Mouse (Mus musculus) urinary bladder, adult 2 months (tissue): ENCODE measurements around the gene Rnaseh2c. TPM values are rescaled to one million over a fixed set of nuclear protein-coding genes. Genes with fewer than 3 reads are reported as not detected.

ENCODE experiments used
- DNase-seq: peaks from one replicate; pipeline ENCODE4 v3.0.0; 2022; ENCODE audit warnings: low spot score
- polyA plus RNA-seq: library from polyadenylated mRNA; depleted of rRNA; stranded (reverse); fragments of >200 nt; gene quantifications from 2 replicates; pipeline ENCODE4 v1.2.3, GENCODE M21; 2012; rRNA removed

The Rnaseh2c gene
- polyA plus RNA-seq: 38.2 and 41.2 TPM in 2 replicates

DNA sequence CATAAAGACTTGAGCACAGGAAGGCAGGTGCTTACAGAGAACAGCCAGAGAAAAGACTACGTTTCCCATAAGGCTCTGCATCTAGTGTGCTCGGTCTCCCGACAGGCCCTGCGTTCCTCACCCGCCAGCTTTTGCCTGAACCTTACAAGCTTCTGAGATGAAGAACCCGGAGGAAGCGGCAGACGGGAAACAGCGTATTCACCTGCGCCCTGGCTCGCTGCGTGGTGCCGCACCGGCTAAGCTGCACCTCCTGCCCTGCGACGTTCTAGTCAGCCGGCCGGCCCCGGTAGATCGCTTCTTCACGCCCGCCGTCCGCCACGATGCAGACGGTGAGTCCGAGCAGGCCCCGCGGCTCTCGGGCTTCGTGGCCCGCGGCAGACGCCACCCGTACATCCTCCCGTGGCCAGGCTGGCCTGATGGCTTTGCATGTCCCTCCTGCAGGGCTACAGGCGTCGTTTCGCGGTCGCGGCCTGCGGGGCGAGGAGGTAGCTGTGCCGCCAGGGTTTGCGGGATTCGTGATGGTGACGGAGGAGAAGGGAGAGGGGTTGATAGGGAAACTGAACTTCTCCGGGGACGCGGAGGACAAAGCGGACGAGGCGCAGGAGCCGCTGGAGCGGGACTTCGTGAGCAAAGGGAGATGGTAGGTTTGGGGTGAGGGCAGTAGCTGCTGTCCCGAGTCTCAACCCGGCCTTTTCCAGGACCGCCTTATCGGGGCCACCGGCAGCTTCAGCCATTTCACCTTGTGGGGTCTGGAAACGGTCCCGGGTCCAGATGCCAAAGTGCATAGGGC lies at the start of gene Rnaseh2c:
Gene Rnaseh2c, plus strand, starts transcription at position 122 of the 790 bp plus-strand sequence.
- peak; percentile 58 for DNase-seq

DNA sequence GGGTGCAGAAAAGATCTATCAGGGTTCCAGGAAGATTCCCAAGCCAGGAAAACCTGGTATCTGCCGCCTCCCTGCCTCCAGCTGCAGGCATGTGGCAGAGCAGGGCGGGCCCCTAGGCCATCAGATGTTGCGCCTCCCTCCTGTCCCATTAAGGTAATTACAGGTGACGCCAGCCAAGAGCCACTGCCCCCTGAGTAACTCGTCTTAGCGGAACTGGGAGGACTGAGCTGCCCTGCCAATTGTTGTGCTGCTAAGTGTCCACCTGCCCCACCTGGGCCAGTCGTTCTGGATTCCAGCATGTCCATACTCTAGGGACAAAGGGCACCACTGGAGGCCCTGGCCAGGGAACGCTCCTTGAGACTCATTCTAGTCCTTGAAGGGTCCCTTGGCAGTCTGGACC lies 47.9 kb upstream of the Rnaseh2c start:
- DNase-seq: no peak

DNA sequence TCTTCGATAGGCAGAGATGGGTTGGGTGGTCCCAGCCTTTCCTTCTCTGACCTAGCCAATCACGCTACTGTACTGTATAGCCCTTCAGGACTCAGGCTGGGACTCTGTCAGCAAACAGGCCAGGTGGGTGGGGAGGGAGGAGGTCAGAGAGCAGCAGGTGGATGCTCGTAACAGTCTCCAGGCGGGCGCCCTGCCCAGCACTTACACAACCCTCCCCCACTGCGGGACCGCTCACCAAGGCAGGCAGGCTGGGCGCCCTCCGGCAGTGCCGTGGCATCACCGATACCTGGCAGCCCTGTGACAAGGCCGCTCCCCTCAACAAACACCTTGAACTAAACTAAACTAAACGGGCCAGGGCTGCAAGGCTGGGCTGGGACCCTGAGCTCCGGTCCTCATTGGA lies 47.5 kb upstream of the Rnaseh2c start:
- no peak for DNase-seq

DNA sequence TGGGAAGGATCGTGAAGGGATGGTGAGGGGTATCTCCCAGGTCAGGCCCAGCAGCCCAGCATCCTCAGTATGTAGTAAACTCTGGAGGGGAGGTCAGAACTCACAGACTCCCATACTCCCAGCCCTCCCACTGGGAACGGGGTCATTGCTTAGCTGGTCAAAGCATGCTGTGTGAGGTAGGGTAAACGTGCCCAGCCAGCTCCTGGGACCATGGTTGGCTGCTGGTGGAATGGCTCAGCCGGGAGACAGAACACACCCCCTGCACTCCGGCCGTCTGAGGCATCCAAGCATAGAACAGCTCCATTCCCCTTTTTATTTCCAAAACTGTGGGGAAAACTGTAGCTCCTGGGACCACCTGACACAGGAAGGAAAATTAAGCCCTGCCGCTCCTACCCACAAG lies 43.5 kb upstream of the Rnaseh2c start:
- DNase-seq: no peak

DNA sequence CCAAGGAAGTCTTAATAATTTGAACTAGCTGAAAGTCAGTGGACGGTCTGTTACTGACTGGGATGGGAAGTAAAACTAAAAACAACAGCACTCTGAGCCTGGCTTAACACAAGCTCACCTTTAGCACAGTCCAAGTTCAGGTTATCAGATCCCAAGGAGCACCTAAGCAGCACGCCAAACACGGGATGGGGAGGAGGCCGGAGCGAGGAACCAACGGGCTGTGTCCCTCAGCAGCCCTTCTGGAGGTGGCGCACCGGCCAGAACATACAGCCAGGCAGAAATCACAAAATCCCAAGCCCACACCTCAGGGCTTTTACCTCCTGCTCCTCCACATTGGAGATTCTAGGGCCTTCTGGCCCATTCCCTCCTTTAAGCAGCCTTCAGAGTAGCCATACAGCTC lies 42.9 kb upstream of the Rnaseh2c start:
- DNase-seq: no peak

DNA sequence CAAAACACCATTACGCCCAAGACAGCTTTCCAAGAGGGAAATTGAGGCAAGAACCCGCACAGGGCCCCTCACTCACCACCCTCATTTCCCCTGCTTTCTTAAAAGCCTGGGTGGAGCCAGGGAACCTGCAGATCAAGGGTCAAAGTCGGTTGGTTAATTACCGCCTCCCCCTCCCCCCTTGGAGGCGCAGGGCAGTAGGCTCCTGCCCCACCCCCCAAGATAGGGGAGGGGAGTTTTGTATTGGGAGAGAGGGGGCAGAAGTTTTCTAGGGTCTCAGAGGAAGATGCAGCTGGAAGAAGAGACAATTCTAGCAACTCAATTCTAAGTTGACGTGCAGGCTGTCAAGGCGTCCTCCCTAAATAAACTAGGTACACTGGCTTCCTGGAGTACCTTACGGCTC lies 42.4 kb upstream of the Rnaseh2c start:
- no peak for DNase-seq

DNA sequence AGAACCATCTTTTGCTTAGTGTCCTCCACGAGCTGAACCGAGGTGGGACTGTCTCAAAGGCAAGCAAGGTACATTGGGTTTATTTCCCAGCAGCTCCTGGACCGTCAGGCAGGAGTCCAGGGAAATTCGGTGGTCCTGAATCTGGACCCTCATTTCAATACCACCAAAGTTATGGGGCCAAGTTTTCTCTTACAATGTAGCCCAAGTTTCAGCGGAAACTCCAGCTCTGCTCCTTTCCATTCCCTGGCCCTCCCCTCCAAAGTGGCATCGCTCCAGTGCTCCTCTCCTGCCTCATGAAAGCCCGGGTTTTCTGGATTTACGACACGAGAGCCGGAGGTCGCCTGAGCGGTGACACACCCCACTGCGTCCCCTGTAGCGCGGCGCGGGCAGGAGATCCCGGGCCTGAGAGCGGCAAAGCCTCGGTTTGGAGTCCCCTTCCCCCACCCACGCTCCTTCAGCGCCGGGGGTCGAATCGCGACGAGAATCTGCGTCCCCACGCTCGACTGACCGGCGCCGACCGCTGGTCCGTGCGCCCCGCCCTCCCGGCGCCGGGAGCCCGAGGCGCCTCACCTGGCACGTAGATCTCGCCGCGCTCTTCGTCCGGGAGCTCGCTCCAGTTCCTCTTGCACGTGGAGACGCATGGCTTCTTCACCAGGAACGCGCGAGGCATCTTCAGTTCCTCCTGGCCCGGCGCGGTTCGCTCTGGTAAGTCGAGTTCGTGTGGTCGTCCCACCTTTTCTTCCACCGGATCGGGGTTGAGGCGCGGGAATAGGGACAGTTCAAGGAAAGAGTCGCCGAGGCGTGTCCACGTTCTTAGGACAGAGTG lies 41.8 kb upstream of the Rnaseh2c start:
- DNase-seq: no peak

DNA sequence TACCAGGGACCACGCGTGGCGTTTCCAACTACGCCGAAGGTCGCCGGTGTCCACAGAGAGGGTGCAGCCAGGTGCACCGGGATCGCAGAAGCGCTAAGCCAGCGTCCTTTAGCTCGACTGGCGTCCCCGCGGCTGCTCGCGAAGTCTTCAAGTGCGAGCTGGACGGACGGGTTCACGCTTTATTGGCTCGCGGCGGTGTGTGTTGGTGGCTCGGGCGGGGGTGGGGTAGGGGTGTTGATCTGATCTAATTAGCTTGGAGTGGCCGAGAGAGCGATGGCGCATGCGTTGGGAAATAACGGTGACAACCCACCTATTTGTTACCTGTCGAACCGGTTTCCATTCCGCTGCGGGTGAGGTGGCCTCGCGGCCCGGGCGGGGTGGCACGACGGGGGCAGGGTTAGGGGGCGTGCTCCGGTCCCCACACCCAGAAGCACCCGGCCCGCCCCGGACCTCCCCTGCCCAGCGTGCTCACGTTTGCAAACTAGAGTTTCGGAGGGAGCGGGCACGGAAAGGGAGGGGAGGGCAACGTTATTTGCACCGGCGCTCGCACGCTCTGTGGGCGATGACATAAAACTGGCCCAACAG lies 41.1 kb upstream of the Rnaseh2c start, which contains the start of gene Ovol1:
Gene Ovol1, minus strand, starts transcription at position 190 of the 585 bp plus-strand sequence.
- DNase-seq: peak; percentile 75

DNA sequence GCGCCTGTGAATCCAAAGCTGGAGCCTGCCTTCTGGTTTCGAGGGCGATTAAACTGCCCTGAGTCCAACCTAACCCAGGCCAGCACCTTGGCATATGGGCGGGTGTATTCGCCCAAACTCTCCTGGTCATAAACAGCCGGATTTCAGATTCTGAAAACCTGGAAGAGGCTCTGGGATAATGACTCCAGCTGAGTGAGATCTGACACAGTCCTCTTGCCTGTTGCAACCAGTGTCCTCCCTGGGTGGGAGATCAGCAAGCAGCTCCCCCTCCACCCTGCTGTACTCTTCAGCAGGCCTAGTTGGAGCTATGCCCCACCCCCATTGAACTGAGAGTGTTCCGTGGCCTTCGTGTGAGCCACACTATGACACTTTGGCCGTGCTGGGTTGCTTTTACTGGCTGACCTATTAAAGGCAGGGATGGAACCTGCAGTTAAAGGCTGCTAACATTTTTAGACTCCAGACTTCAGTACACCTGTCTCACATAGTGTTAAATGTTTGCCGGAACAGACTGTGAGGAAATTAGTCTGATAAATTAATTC lies 40.4 kb upstream of the Rnaseh2c start:
- DNase-seq: no peak

DNA sequence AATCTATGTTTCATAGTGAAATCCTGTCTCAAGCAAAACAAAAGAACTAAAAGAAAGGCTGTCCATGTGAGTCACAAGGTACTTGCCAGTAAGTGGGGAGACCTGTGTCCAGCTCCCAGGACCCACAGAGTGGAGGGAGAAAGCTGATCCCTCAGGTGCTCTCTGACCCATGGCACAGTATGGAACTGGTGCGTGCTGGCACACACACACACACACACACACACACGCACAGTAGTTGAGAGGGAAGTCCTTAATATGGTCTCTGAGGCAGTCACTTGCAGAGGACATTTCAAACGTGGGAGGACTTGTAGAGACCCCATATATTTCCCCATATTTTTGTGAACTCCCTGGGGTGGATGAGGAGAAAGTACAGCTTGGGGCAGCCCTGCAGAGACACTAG lies 39.8 kb upstream of the Rnaseh2c start:
- no peak for DNase-seq

DNA sequence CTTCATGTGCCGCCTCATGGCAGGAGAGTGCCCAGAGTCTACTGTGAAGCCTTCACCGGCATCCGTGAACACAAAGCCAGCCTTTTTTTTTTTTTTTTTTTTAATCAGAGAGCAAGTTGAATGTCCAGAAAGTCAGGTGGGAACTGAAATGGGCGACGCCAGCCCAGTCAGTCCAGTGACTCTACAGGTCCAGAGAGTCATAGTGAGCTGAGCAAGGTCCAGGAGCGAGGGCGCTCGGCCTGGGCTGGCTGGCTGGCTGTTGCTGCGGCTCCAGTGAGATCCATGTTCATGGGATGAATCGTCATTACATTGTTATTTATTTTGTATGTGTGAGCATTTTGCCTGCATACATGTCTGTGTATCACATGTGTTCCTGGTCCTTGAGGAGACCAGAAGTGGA lies 38.9 kb upstream of the Rnaseh2c start:
- no peak for DNase-seq

DNA sequence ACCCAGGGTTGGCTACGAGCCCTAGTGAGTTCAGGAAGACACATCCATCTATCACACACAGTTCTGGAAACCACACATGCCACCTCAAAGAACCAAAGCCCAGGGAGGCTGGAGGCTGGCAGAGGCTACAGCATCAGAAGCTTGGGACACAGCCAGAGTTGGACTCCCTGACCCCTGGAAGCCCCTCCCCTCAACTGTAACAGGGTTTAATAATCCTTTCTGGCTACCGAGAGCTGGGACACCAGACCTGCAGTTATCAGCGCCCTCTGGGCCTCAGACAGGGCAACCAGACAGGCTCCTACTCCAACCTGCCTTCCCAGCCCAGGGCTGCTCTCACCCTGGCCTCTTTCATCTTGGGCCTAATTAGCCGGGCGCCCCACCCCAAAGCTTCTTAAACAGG lies 35.4 kb upstream of the Rnaseh2c start:
- no peak for DNase-seq

DNA sequence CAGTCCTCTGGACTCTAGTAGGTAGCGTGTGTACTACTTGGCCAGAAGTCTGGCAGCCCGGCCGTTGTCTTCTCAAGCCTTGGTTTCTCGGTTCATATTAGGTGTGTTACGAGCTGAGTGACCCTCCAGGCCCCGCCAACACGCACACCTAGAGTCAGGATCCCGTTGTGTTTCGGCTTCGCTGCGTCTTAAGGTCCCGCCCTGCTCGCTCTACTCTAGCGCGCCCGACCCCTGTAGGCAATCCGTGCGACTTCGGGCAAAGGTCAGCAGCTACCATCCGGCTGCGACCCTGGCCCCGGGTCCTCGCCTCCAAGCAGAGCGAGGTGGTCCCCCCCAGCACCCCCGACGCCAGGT lies 34.5 kb upstream of the Rnaseh2c start:
- no peak for DNase-seq

DNA sequence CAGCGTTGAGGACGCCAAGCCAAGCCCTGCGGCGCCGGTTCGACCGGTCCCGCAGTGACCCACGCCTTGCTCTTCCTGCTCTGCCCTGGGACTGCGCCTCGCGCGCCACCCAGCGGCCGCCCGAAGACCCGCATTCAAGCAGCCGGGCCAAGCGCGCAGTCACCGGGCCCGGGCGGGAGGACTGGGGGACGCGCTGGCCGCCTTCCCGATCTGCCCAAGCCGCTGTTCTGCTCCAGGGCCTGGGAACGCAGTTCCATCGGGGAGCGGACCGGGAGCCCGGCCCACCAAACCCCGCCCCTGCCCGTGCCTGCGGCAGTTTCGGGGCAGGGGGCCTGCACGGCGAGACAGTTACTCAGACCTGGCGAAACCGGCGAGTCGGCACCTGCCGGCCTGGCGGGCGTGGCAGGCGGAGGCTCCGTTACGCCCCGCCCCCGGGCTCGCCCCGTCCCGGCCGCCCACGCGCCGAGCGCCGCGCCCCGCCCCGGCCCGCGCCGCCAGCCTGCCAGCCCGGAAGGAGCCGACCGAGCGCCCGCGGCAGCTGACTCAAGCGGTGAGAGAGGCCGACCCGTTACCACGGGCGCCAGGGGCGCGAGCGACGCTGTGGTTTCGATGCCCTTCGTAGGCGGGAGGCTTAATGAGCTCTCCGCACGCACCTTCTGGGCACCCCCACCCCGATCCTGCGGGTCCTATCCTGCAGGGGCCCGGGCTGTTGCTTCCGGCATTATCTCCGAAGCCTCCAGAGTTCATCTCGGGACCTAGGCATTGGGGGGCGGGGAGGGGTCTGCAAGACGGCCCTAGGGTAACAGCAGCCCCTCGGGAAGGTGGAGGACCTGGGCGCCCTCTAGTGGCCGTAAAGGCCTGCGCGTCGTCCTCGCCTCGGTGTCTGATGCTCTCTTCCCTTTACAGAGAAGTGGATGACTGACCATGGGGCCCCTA lies 33.9 kb upstream of the Rnaseh2c start, which contains the start of gene Ap5b1:
Gene Ap5b1, plus strand, starts transcription at position 492 of the 936 bp plus-strand sequence.
- DNase-seq: peak; percentile 96

DNA sequence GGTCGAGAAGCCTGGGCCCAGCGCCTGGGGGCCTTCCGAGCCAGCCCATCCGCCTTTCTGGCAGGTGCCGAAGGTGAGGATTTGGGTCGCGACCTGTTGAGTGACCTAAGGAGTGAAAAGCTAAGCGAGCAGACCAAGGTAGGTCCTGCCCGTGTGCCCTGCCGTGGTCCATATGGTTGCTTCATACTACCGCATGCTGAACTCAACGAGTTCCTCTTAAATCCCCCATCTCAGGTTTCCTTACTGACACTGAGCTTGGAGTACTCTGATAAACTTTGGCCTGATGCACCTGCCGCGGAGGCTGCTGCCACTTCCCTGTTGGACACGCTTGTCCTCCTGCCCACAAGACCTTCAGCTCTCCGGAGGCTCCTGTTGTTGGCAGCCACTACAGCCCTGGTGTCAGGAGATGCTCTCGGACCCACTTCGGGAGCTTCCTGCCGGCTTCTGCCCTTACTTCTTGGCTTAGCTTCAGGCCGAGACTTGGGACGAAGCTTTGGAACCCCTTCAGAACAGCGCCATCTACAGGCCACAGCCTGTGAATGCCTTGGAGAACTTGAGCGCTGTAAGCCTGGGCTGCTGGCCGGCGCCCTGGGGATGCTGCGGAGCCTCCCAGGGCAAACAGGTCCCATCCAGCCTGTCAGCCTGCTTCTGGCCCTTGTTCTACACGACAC lies 33.1 kb upstream of the Rnaseh2c start:
- peak; percentile 71 for DNase-seq

DNA sequence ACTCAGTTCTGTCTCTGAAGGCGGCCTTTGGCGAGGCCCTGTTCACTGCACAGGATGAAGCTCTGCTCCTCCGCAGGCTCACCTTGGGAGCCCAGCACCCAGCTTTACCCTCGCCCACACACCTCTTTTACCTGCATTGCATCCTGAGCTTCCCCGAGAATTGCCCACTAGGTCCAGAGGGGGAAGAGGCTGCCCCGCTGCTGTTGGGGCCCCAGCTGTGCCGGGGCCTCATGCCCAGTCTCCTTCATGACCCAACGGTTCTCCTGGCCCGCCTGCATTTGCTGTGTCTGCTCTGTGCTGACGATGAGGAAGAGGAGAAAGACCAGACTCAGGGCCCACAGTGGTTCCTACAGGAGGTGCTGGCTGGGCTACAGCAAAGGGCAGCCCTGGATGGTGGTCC lies 32.2 kb upstream of the Rnaseh2c start:
- DNase-seq: no peak

DNA sequence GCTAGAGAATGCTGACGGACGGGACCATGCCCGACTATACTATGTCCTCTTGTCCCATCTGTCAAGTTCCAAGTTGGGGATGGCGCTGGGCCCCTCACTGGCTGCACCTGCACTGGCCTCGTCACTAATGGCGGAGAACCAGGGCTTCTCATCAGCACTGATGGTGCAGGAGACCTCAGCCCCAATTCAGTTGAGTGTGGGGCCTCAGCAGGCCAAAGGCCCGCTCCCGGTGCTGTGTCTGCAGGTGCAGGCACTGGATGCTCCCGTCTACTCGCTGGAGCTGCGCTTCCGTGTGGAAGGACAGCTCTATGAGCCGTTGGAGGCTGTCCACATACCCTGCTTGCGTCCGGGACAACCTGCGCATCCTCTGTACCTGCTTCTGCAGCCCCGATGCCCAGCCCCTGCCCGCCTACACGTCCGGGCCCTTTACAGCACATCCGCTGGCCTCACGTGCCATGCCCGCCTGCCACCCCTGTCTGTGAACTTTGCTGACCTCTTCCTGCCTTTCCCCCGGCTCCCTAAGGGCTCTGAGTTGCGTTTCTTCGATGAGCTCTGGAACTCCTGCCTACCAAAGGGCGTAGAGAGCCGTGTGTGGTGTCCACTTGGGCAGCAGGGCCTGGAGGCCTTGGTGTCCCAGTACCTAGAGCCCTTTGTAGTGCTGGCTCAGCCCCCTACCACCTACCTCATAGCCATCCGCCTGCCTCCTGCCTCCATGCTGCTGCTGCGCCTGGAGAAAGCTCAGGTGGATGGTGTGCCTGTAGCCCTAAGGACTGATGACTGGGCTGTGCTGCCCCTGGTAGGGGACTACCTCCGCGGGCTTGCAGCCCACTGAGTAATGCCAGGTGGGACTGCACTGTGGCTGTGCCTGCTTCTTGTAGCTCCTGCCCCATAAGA lies 31.1 kb upstream of the Rnaseh2c start:
- DNase-seq: no peak

DNA sequence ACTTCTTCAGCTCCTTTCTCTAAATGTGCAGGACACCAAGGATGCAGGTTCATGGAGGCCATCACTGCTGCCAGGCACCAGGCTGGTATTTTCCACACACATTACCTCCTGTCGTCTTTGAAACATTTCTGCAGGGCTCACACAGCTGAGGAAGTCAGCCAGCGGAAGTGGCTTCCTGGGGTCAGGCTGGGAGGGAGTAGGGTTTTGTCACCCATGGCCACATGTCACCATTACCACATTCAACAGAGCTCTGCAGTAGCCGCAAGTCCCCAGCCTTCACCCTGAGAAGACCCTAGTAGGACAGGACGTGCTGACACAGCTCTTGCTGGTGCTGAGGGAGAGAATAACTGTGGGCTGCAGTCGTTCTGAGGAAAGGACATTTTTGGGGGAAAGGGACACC lies 29.8 kb upstream of the Rnaseh2c start:
- no peak for DNase-seq

DNA sequence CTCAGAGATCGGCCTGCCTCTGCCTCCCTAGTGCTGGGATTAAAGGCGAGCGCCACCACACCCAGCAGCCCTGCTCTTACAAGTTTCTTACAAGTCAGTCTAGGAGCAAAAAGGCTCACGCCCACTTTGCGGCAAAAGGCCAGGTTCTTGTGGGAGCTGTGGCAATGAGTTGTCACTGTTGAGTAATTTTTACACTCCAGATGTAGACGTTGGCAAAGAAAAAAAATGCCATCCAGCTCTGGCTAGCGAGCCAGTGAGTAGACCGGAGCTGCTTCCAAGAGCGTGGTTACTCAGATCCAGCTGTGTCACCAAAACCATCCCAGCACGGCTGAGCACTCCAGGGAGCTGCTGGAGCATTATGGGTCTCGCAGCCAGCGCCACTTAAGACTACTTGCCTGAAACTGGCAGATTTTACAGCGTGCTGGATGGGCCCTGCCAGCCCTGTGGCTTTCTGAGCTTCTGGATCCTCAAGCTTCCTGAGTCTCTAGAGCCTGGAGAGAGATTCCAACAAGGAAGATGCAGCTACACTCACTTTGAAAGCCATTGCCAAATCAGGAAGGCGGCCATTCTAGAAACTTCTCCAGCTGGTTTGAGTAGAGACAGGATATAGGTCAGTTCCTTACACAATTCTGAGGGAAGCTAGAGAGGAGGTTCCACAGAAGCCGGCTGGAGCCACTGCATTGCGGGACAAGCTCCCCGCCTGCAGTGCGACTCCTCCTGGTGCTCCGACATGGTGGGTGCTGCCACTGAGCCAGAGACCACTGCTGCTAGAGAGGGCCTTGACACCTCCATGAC lies 29.1 kb upstream of the Rnaseh2c start:
- DNase-seq: no peak
